Mouse (Mus musculus) testis, adult 10 weeks (tissue): ENCODE measurements around the gene Tshz2. TPM values are rescaled to one million over a fixed set of nuclear protein-coding genes. Genes with fewer than 3 reads are reported as not detected.

Experiments used
- polyA plus RNA-seq: library from polyadenylated mRNA; stranded (reverse); fragments of 350-450 nt; fragmentation: Illumina TruSeq; extraction: RNeasy Lipid Tissue Mini Kit (QIAGEN cat#74804); gene quantifications from one replicate; pipeline ENCODE4 v1.2.3, GENCODE M21; 2014; ENCODE audit warnings: low read depth, low replicate concordance

The Tshz2 gene
- 4.7 TPM for polyA plus RNA-seq

GRCm38 (mm10) chr2:169632338-169633151 is at the start of gene Tshz2:
Gene Tshz2, plus strand, starts transcription at chr2:169633013.

GRCm38 (mm10) chr2:169587645-169588044 is 45.2 kb upstream of the Tshz2 start, which contains the start of gene Gm11011:
Gene Gm11011, minus strand, starts transcription at chr2:169587745.

Other genes starting within 250 kb of the Tshz2 start
- gene Gm11011, start 45.3 kb upstream of the Tshz2 start, polyA plus RNA-seq: not detected